Mouse (Mus musculus): ENCODE results near the gene Abcc5. TPM values are rescaled to one million over a fixed set of nuclear protein-coding genes. Genes with fewer than 3 reads are reported as not detected.
"Not testable (repeated sequence)": the region's sequence is repeated elsewhere in the genome, so short reads cannot be mapped to it uniquely, and the experiment has no call there.

Abcc5 gene
- 10 to 100 TPM; 54.1 to 72.5 (median 64.8) TPM for total RNA-seq (2022)

DNA sequence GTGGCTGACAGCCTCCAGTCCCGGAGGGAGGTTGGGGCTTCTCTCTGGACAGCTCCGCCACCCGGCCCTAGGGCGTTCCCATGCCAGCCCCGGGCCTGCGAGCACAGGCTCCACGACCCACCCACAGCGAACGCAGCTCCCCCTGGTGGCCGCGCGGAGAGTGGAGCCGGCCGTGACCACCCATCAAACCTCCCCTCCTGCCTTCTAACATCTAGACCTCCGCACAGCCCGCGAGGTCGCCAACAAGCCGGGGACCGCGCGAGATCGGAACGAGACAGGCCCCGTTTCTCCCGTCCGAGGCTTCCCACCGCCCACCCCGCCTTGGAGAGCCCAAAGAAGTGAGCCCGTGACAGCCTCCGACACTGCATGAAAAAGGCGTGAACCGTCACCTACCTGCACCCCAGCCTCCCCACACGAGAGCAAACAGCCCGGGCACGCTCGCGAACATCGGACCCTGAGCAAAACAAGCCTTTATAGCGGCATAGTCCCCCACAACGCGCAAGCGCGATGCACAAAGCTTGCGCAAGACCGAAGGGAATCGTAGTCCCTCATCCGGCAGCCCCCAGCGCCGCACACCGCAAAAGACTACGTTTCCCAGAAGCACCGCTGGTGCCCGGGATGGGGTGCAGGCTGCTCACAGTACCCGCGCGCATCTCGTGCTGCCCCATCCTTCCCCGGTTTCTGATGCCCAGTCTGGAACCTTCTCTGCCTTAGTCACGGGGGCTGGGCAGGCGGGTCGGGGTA is at the start of gene Abcc5:
Abcc5 (minus strand) TSS at position 540 of the 744 bp plus-strand sequence.
- peak; percentile 84 to 87 for DNase-seq (ENCODE audit: low spot score in 2 of 2)

DNA sequence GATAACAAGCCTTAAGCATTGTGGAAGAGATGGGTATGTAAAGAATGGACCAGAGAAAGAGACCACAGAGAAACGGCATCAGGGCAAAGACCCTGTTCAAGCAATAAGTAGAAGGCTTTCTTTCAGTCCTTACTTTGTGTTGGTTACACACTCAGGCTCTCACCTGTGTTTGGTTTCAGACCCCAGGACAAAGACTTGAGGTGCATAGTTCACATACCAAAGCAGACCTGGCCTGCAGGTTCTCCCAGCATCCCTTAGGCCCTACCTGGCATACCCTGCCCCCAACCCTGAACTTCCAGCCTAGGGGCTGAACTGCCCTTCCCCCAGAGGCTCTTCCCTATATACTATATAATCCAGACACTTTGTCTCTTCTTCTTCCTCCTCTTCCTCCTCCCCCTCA is 49.1 kb upstream of the Abcc5 start:
- DNase-seq (ENCODE audit: low spot score in 2 of 2) = no peak

DNA sequence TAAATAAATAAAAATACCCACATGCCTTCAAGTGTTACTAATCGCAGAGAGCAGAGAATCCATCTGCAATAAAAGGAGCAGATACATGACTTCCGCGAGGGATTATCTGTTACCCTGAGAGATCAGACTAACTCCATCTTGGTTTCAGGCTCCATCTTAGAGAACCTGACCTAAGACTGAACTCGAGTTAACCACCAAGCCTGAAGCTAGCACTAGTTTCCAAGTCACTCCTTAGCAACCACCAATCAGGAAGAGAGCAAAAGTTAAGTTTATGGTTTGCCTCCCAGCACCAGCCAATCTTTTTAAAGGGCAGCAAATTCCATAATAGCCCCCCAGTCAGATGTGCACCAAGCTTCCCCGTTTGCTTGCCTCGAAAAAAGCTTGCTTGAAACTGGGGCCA is 48.6 kb upstream of the Abcc5 start:
- DNase-seq (ENCODE audit: low spot score in 2 of 2) = no peak

DNA sequence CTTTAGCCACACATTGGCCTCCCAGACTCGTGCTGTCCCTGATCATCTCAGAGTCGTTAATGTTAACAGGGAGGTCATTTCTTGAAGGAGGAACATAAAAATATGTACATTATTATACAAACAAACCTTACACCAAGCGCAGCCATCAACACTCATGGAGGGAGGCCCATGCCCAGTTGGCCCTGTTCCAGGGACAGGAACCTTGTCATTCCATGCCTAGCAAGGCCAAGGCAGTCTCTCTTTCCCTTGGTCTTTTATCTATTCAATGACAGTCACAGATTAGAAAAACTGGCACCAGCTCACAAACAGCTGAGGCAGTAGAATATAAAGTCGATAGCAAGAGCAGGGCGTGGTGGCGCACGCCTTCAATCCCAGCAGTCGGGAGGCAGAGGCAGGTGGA is 48.0 kb upstream of the Abcc5 start:
- DNase-seq (ENCODE audit: low spot score in 2 of 2) = no peak

DNA sequence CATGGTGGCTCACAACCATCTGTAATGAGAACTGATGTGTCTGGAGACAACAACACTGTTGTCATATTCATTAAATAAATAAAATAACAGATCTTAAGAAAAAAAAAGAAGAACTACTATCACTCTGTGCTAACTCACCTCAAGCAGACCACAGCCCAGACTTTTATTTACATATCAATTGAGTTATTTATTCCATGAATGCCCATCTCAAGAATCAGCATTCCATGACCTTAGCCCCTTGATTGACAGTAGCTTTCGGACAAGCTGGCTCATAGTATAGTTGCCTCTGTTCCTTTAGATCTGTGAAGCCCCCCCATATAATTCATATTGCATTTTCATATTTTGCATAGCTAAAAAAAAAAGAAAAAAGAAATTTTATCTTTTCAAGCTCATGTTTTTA is 47.6 kb upstream of the Abcc5 start:
- DNase-seq (ENCODE audit: low spot score in 2 of 2) = no peak

DNA sequence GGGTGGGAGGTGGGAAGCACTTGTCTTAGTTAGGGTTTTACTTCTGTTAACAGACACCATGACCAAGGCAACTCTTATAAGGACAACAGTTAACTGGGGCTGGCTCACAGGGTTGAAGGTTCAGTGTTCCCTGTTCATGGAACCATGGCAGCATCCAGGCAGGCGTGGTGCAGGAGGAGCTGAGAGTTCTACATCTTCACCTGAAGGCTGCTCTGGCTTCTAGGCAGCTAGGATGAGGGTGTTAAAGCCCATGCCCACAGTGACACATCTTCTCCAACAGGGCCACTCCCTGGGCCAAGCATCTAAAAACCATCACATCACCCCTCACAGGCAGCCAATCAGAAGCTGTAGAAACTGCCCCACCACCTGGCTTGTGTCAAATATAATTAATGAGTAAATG is 45.5 kb upstream of the Abcc5 start:
- no peak for DNase-seq (ENCODE audit: low spot score in 2 of 2)

DNA sequence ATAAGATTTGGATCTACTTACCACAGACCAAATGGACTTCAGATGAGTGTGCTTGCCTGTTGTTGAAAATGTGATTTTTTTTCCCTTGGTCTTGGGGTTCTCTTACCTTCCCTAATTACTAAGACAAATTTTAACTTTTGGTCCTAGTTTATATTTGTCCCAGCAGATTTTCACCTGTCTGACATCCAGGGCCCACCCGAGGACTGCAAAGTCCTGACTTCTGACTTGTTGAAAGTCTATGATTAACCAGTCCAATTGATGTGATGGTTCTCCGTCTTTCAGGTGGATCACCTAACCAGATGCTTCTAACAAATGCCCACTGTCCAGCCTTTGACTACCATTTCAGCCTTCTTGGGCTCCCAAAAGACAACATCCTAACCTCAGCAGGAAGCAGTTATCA is 44.8 kb upstream of the Abcc5 start:
- DNase-seq (ENCODE audit: low spot score in 2 of 2) = no peak

DNA sequence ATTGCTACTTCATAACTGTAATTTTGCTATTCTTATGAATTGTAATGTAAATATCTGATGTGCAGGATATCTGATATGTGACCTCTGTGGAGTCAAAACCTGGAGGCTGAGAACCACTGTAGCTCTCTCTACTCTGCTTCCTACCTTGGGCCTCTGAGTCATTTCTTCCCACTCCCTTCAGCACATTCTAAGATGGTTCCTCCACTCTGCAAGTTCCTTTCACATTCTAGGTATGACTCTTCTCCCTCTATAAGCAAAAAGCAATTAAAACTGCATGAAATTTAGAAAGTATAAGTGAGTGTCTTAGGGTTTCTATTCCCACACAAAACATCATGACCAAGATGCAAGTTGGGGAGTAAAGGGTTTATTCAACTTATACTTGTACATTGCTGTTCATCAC is 38.5 kb upstream of the Abcc5 start:
- no peak for DNase-seq (ENCODE audit: low spot score in 2 of 2)

DNA sequence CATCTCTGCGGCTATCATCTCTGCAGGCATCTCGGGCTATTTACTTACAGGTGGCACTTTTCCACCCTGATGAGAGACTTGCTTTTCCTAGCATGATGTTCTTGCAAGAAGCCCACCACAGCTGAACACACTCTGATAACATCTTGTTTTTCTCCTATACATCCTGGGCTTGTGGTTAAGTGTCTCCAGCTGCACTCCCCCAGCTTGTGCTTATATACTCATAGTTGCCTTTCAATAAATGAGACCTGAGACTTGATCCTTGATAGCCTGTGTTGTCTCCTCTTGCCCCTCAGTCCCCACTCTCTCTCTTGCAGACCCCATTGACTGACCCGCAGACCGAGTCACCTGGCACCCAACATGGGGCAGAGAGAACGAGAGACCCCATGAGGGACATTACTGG is 32.5 kb upstream of the Abcc5 start:
- DNase-seq (ENCODE audit: low spot score in 2 of 2) = not testable (repeated sequence)

DNA sequence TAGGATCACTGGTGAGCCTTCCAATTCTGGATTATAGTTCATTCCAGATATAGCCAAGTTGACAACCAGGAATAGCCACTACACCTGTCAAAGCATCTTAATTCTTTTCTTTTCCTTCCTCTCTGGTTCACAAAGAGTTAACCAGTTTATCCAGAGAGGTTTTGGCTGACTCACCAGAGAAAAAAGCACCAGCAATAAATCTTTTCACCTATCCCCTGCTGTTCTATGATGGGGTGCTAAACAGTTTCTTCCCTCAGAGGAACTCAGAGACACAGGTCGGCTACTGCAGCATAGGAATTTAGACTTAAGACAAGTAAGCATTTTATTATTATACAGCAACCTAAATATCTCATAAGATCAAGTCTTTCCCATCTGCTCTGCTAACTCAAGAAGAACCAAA is 29.9 kb upstream of the Abcc5 start:
- no peak for DNase-seq (ENCODE audit: low spot score in 2 of 2)

DNA sequence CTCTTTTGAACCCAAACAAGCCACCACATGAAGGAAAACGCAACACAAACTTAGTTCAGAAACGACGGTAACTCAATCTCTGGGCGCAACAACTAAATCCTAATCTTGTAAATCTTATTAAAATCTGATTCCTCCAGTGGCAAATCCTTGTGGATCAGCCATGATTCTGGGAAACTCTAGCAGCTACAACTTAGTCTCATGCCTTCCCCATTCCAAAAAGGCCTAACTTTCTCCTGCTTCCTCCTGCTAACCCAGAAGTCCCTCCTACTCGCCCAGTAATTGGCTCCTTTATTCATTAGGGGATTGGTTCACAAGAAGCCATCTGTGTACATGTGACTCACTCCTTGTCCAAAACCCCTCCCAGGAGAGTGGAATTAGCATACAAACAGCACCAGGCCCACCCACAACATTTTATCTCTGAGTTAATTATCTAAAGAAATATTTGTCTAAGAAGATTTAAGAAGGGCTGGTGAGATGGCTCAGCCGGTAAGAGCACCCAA is 28.0 kb upstream of the Abcc5 start:
- DNase-seq (ENCODE audit: low spot score in 2 of 2) = no peak

DNA sequence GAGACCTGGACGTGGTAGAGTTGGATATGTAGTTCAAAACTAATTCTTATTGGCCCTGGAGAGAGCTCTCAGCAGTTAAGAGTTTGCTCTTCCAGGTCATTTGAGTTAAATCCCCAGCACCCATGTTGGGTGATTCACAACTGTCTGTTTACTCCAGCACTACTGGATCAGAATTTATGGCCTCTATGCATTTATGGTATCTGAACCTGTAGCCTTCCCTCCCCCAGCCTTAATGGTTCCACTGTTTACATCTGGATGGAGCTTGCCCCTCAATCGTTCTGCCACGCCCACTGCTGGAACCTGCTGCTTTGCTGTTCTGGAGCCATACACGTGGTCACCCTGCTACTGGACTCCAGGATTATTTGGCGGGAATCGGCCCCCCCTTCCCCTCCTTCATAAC is 25.6 kb upstream of the Abcc5 start:
- no peak for DNase-seq (ENCODE audit: low spot score in 2 of 2)

DNA sequence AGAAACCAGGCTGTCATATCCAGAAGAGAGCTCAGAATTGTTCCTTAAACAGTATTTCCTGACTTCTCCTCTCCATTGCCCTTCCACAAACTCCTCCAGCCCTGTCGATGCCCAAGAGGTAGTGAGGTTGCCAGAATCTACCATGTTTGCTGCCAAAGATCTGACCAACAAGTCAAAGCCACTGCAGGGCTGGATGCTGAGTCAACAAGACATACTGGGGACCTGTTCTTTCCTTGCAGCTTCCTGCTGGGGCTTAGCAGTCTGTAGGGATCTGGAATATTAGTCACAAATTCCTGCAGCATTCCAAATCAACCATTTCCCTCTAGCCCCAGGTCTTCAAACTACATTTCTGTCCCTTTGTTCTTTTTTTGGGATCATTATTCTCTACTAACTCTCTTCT is 19.7 kb upstream of the Abcc5 start:
- no peak for DNase-seq (ENCODE audit: low spot score in 2 of 2)

DNA sequence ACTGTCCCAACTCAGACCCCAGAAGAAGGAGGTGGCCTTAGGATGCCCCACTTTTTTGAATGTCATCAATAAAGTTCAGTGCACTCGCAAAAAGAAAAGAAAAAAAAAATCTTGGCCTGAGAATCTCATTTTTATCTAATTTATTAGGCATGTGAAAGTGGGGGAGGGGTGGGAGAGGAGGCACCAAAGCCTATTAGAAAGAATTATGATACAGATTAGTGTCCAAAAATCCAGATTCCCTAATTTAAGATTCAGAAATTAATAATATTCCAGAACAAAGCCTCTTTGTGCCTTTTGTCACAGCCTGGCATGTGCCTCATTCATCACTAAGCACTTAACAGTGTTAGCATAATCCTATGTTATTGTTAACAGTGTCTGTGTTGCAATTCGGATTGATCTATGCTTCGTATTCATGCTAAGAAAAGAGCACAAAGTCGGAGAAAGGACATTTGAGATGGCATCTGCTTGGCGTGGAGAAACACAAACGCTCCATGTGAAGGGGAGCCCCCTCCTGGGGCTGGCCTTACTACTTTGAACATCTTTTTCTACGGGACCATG is 18.7 kb upstream of the Abcc5 start:
- no peak for DNase-seq (ENCODE audit: low spot score in 2 of 2)

DNA sequence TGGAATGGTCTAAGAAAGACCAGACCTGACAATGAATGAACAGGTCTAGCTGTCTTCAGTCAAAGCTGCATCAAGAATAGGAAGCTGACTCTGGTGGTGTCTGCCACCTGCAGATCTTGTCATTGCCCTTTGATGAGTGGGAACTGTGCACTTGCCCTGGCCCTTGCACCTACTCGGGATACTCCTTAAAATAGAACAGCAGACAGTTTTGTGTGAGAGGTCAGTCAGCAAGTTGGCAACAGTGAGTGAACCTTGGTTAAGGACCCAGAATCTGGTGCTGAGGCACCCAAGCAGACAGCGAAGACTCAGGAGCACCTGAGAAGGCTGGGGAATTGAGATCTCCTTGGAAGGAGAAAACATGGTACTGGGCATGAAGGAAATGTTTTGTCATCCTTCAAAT is 16.7 kb upstream of the Abcc5 start:
- DNase-seq (ENCODE audit: low spot score in 2 of 2) = peak in 1 of 2 experiments; percentile 25

DNA sequence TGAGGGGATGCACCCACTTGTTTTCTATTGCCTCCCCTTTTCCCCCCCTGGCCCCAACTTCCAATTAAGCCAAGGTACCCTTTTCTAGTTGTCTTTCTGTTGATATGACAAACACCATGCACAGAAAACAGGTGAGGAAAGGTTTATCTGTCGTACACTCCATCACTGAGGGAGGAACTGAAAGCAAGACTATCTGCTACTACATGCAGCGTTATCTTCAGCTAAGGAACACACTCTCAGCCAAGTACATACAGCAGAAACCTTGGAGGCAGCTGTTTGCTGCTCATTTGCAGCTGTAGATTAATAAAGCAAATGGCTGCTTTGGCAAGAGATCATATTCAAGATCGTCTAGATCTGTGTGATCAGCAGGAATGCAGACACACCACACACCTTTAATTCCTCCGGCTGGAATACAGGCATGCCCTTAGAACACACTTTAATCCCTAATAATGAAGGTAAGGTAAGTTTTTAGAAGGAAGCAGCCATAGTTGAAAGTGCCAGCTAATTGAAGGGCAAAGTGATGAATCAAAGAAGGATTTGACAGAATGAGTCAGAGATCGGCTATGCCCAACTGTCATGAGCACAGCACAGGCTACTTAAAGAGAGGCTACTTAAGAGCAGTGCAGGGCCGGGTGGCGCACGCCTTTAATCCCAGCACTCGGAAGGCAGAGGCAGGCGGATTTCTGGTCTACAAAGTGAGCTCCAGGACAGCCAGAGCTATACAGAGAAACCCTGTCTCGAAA is 12.7 kb upstream of the Abcc5 start:
- no peak for DNase-seq (ENCODE audit: low spot score in 2 of 2)

DNA sequence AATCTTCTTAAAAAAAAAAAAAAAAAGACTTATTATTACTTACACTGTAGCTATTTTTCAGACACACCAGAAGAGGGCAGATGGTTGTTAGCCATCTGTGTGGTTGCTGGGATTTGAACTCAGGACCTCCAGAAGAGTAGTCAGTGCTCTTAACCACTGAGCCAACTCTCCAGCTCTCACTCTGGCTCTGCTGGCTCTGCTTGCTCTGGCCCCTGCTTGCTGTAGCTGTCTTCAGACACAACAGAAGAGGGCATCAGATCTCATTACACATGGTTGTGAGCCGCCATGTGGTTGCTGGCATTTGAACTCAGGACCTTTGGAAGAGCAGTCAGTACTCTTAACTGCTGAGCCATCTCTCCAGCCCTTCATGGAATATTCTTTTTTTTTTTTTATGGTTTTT is 11.9 kb upstream of the Abcc5 start:
- DNase-seq (ENCODE audit: low spot score in 2 of 2) = not testable (repeated sequence)

DNA sequence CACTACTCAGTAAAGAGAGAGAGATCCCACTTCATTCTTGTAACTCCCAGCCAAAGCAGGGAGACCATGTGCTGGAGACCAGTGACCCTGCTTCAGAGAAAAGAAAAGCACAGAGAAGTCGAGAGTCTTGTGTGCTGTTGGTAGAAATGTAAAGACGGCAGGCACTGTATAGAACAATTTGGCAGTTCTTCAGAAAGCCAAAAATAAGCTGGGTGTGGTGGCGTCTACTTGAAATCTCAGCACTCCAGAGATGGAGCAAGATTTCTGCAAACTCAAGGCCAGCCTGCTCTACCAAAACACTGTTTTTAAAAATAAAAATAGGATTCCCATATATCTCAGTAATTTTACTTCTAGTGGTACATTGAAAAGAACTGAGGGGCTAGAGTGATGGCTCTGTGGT is 10.1 kb upstream of the Abcc5 start:
- no peak for DNase-seq (ENCODE audit: low spot score in 2 of 2)

DNA sequence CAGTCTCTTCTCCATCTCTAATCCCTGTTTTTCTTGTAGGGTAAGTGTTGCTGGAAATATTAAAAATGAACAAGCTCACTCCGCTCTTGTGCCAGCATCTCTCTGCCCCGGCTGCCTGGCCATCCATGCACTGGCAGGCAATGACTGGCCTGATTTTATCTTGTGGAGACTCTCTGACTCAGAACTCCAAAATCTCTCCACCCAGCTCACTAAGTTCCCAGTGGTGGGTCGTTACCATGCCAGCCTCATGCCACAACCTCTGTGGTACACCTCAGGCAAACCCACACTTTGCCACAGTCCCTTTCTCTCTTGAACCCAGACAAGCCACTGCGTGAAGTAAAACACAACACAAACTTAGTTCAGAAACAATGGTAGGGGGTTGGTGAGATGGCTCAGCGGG is 3.1 kb upstream of the Abcc5 start:
- DNase-seq (ENCODE audit: low spot score in 2 of 2) = no peak

DNA sequence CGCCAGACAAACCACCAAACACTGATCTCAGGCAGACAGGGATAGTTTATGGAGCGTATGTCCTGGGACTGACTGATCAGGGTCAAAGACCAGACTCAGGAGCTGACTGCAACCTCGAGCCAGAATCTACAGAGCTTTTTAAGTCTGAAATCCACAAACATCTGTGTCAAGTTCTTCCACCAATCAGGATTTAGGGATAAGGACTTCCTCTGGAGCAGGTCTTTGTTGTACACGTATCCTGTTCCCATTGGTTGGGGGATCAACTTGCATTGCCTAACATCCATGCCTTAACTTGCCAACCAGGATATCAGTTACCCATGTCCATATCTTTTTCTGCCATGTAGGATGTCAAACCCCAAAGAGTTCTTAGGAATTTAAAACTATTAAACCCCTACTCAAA is 1.4 kb upstream of the Abcc5 start:
- no peak for DNase-seq (ENCODE audit: low spot score in 2 of 2)

DNA sequence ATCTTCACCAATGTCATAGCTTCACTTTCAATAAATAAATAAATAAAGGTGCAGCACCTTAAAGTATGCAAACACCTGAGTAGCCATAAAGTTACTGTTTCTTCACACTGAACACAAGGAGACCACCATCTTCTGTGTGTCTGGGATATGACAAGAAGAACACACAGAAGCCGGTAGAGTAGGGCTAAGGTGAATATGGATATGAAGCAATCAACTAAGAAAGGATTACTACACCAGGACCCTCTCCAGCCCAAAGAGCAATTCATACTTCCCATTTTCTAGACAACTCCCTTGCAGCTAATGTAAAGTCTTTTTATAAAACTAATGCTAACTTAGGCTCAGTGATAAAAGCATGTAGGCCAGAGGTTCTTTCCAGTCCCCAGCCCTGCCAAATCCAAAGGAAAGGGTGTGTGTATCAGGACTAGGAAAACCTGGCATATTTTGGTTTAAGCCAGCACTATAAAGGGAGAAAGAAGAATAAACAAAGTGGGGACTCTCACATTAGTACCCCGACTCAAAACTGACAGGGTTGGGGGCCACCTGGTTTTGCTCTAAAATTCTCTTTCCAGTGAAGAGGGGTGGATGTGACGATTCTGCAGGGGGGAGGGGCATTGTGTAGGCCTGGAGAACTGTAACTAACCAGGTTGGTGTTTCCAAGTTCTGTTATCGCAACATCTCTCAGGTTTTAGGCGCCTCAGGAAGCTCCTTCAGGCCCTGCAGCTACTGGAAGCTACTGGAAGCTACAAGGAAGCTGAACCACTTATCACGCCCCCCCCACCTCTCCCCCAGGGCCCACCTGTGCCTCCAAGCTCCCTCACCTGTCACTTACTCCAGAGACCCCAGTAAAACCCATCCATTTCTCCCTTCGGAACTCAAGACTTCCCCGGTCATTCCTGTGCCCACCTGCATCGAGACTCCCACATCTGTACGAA is 1.2 kb downstream of the Abcc5 start:
- DNase-seq (ENCODE audit: low spot score in 2 of 2) = no peak
